Comparison of ENCODE assay signal across 8 mouse cellular contexts in genomic region chr3:126597161-126597595, GRCm38 (mm10). TPM values are rescaled to one million over a fixed set of nuclear protein-coding genes. Genes with fewer than 3 reads are reported as not detected.
DNase-seq lines count a peak whose midpoint lies in the region; ATAC-seq lines count a peak whose summit lies in the region.

No protein-coding gene starts in this region.

- no peaks in the 10 kb centered on the region for H3K9me3 ChIP-seq in intestine, embryonic 14.5 days (ENCODE audit: control insufficient read depth, low read length)
- no peaks in the 10 kb centered on the region; the same call in 1 of the 2 replicates for H3K9me3 ChIP-seq in limb, embryonic 13.5 days
- H3K9me3 ChIP-seq in midbrain, embryonic 12.5 days: 0 out of 2 replicates have a peak, but pooled peaks cover 4% of the 10 kb centered on the region

- intact Hi-C loops in gastrocnemius, postnatal 36 days (cut with DNase I): loop anchor here (2.0 kb wide), 1 partner anchor 98 kb away; no protein-coding TSS in a partner anchor

- no peaks in the 10 kb centered on the region for H3K4me1 ChIP-seq in intestine, embryonic 14.5 days (replicated peaks; ENCODE audit: control insufficient read depth, insufficient read depth, low read length)
- H3K4me1 ChIP-seq in limb, embryonic 13.5 days: 0 out of 2 replicates have a peak, but pooled peaks cover 10% of the 10 kb centered on the region
- H3K4me1 ChIP-seq in midbrain, embryonic 12.5 days: peaks cover 5% of the 10 kb centered on the region; the same call in 1 of the 2 replicates

- peak overlapping the region; percentile 78 for H3K9ac ChIP-seq in intestine, embryonic 14.5 days (ENCODE audit: low read length)
- peak overlapping the region; percentile 89 for H3K9ac ChIP-seq in limb, embryonic 13.5 days
- H3K9ac ChIP-seq in midbrain, embryonic 12.5 days (replicated peaks): peak overlapping the region; percentile 74

- peak overlapping the region; percentile 84 for H3K4me2 ChIP-seq in intestine, embryonic 14.5 days (ENCODE audit: low read length)
- peak overlapping the region; percentile 92 for H3K4me2 ChIP-seq in limb, embryonic 13.5 days (replicated peaks)
- H3K4me2 ChIP-seq in midbrain, embryonic 12.5 days (replicated peaks): peak overlapping the region; percentile 92

- peak overlapping the region; percentile 80 for H3K4me3 ChIP-seq in intestine, embryonic 14.5 days (ENCODE audit: low read depth, low read length)
- H3K4me3 ChIP-seq in limb, embryonic 13.5 days: peak overlapping the region; percentile 81
- H3K4me3 ChIP-seq in midbrain, embryonic 12.5 days: peak overlapping the region; percentile 82

- H3K36me3 ChIP-seq in intestine, embryonic 14.5 days (ENCODE audit: control insufficient read depth, insufficient read depth, low read length): 0 out of 2 replicates have a peak, but pooled peaks cover 6% of the 10 kb centered on the region
- H3K36me3 ChIP-seq in limb, embryonic 13.5 days: no peaks in the 10 kb centered on the region
- no peaks in the 10 kb centered on the region for H3K36me3 ChIP-seq in midbrain, embryonic 12.5 days

- ATAC-seq in intestine, embryonic 14.5 days (replicated peaks; ENCODE audit: low FRiP score, low TSS enrichment, low read depth): peak; percentile 71
- peak; percentile 64 for ATAC-seq in limb, embryonic 13.5 days (ENCODE audit: low FRiP score, low read depth)
- ATAC-seq in midbrain, embryonic 12.5 days (ENCODE audit: low FRiP score, low read depth): peak; percentile 69

- under 1% methylated on average over 40 of the region's 51 CpGs for WGBS in intestine, embryonic 14.5 days
- WGBS in limb, embryonic 13.5 days: 0% methylated on average over 44 of the region's 51 CpGs
- WGBS in midbrain, embryonic 12.5 days: under 1% methylated on average over 50 of the region's 51 CpGs

- DNase-seq in WW6 (ENCODE audit: low read depth, low spot score) (peak; percentile 28), MN1 (ENCODE audit: low spot score) (no peak)
- peak; percentile 81 for DNase-seq in embryo, embryonic 10 days (ENCODE audit: low spot score)
- peak; percentile 73 to 81 for DNase-seq in gastrocnemius, postnatal 36 days
- peak; percentile 90 for DNase-seq in intestine, embryonic 14.5 days (ENCODE audit: low spot score)
- peak; percentile 30 for DNase-seq in spleen, adult 12 weeks (ENCODE audit: low spot score)

- peak overlapping the region; percentile 96 for H3K27ac ChIP-seq in intestine, embryonic 14.5 days (ENCODE audit: low read depth)
- peak overlapping the region; percentile 97 for H3K27ac ChIP-seq in limb, embryonic 13.5 days
- H3K27ac ChIP-seq in midbrain, embryonic 12.5 days (replicated peaks): peak overlapping the region; percentile 92

- no peaks in the 10 kb centered on the region for H3K27me3 ChIP-seq in intestine, embryonic 14.5 days (replicated peaks; ENCODE audit: control insufficient read depth, insufficient read depth, low read length)
- no peaks in the 10 kb centered on the region for H3K27me3 ChIP-seq in limb, embryonic 13.5 days
- no peaks in the 10 kb centered on the region for H3K27me3 ChIP-seq in midbrain, embryonic 12.5 days

RNA-seq across cellular contexts. Expression of gene Camk2d, which starts 1.1 kb away (rescaled TPM):
- 10 to 100 TPM; 57.7 to 70.2 TPM for total RNA-seq in gastrocnemius, postnatal 36 days (2021)
- polyA plus RNA-seq in intestine, embryonic 14.5 days (2014; fragmentation: Nextera tagmentation; extraction: Ambion mirVana): 45.8 and 47.0 TPM in 2 replicates
- polyA plus RNA-seq in limb, embryonic 13.5 days (2015; fragmentation: Nextera tagmentation; extraction: Ambion mirVana): 36.0 and 37.8 TPM in 2 replicates
- polyA plus RNA-seq in midbrain, embryonic 12.5 days (2016; fragmentation: Nextera tagmentation; extraction: Ambion mirVana): 14.1 and 19.7 TPM in 2 replicates
